Mouse (Mus musculus): ENCODE measurements around the gene Cct7. TPM values are rescaled to one million over a fixed set of nuclear protein-coding genes. Genes with fewer than 3 reads are reported as not detected.

Cct7 gene
- polyA plus RNA-seq, 1 experiment from 2014 or later = 526 TPM

DNA sequence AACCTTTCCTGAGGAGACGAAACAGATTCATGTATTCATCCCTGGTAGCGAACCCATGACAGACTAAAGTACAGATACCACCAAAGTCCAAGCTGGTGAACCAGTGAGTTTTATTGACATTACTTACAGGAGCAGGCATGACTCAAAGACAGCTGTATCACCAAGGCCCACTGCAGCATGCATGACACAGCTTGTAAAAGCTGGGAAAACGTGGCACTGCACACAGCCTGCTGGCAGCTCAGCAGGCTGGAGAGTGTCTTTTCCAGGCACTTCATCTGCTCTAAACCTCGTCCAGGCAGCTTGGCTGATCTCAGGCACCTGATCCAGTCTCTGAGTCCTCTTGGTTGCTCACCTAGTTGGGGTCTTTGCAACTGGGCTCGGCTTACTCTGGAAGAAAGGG is 57.3 kb downstream of the Cct7 start:
- H3K9me3 ChIP-seq = no peaks in the 10 kb centered on the region
- H3K4me2 ChIP-seq (replicated peaks) = no peak overlapping the region
- H3K4me3 ChIP-seq = no peak overlapping the region
- WGBS = 42% methylated on average over 5 of the region's 5 CpGs
- no peak for ATAC-seq (ENCODE audit: insufficient number of reproducible peaks, insufficient read depth, low FRiP score, low TSS enrichment)
- no peaks in the 10 kb centered on the region for H3K36me3 ChIP-seq
- H3K27me3 ChIP-seq = peaks cover 83% of the 10 kb centered on the region
- no peak overlapping the region for H3K9ac ChIP-seq
- H3K4me1 ChIP-seq = peaks cover 24% of the 10 kb centered on the region
- H3K27ac ChIP-seq = no peak overlapping the region

DNA sequence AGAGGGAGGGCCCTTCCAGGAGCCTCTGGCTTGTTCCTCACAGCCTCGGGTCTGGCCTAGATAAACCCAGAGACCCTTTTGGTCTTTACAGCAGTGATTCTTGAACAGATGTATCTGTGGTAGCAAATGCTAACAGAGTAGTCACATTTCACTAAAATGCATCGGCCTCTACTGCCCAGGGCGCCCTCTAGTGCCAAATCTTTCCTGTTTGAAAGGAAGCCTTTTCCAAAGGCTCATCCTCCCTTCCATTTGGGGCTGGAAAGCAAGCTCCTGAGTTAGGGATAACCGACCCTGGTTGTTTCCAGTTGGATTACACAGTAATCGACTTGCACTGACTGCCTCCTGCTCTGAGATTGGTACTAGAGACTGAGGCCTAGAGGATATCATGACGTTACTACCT is 59.2 kb downstream of the Cct7 start:
- 2% methylated on average over 6 of the region's 6 CpGs for WGBS
- Histone ChIP-seq H3K27ac (no peak overlapping the region), H3K4me1 (peaks cover 29% of the 10 kb centered on the region), H3K36me3 (no peaks in the 10 kb centered on the region), H3K4me2 (replicated peaks) (no peak overlapping the region), H3K9ac (no peak overlapping the region), H3K27me3 (peaks cover 84% of the 10 kb centered on the region), H3K9me3 (no peaks in the 10 kb centered on the region), H3K4me3 (no peak overlapping the region)
- no peak for ATAC-seq (ENCODE audit: insufficient number of reproducible peaks, insufficient read depth, low FRiP score, low TSS enrichment)

DNA sequence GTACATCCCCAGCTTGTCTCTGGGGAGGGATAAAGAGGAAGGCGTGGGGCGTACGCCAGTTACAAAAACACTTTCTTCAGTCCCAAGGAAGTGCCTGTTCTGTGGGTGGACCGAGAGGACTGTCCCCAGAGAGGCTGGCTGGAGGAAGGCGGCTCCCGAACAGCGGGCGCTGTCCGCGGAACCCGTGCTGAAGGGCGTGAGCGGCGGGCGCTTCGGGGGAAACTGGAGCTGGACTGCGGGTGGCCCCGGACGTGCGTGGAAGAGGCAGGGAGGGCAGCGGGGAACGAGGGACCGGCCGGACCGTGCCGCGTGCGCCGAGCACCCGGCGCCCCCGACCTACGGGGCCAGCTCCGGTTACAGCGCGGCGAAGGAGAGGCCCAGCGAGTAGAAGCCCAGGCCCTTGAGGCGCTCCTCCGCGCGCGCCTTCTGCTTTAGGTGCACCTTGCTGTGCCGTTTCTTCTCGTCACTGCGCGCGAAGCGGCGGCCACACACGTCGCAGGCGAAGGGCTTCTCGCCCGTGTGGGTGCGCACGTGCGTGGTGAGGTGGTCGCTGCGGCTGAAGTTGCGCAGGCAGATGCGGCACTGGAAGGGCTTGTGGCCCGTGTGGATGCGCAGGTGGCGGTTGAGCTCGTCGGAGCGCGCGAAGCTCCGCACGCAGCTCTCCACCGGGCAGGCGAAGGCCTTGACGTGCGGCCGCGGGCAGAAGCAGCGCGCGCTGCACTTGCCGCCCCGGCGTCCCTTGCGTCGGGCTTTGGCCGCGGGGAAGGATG is 60.2 kb downstream of the Cct7 start:
- Histone ChIP-seq H3K4me3 (peak overlapping the region; percentile 44), H3K4me2 (replicated peaks) (peak overlapping the region; percentile 76), H3K9me3 (no peaks in the 10 kb centered on the region), H3K4me1 (peaks cover 29% of the 10 kb centered on the region), H3K9ac (peak overlapping the region; percentile 24; the same call in 1 of the 2 replicates), H3K36me3 (no peaks in the 10 kb centered on the region), H3K27me3 (peaks cover 89% of the 10 kb centered on the region), H3K27ac (no peak overlapping the region)
- WGBS = under 1% methylated on average over 86 of the region's 88 CpGs
- no peak for ATAC-seq (ENCODE audit: insufficient number of reproducible peaks, insufficient read depth, low FRiP score, low TSS enrichment)

DNA sequence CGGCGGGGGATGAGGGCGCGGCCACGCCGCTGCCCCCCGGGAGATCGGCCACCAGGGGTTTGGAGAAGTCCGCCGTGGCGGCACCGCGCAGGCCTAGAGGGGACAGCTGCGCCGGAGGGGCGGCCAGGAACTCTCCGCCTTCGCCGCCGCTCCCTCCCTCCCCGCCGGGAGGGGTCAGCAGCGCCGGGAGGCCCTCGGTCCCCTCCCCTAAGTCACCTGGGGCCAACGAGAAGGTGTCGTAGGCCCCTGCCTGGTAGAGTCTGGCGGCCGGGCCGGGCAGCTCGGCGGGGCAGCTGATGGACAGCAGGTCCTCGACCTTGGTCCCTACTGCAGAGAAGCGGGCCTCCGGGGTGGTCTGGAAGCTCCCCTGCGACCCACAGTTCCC is 60.7 kb downstream of the Cct7 start:
- peaks cover 90% of the 10 kb centered on the region for H3K27me3 ChIP-seq
- 2% methylated on average over 32 of the region's 36 CpGs for WGBS
- ATAC-seq (ENCODE audit: insufficient number of reproducible peaks, insufficient read depth, low FRiP score, low TSS enrichment) = no peak
- H3K4me2 ChIP-seq (replicated peaks) = peak overlapping the region; percentile 76
- peak overlapping the region; percentile 24; the same call in 1 of the 2 replicates for H3K9ac ChIP-seq
- H3K27ac ChIP-seq = no peak overlapping the region
- H3K36me3 ChIP-seq = no peaks in the 10 kb centered on the region
- H3K4me1 ChIP-seq = peaks cover 29% of the 10 kb centered on the region
- no peaks in the 10 kb centered on the region for H3K9me3 ChIP-seq
- peak overlapping the region; percentile 44 for H3K4me3 ChIP-seq

DNA sequence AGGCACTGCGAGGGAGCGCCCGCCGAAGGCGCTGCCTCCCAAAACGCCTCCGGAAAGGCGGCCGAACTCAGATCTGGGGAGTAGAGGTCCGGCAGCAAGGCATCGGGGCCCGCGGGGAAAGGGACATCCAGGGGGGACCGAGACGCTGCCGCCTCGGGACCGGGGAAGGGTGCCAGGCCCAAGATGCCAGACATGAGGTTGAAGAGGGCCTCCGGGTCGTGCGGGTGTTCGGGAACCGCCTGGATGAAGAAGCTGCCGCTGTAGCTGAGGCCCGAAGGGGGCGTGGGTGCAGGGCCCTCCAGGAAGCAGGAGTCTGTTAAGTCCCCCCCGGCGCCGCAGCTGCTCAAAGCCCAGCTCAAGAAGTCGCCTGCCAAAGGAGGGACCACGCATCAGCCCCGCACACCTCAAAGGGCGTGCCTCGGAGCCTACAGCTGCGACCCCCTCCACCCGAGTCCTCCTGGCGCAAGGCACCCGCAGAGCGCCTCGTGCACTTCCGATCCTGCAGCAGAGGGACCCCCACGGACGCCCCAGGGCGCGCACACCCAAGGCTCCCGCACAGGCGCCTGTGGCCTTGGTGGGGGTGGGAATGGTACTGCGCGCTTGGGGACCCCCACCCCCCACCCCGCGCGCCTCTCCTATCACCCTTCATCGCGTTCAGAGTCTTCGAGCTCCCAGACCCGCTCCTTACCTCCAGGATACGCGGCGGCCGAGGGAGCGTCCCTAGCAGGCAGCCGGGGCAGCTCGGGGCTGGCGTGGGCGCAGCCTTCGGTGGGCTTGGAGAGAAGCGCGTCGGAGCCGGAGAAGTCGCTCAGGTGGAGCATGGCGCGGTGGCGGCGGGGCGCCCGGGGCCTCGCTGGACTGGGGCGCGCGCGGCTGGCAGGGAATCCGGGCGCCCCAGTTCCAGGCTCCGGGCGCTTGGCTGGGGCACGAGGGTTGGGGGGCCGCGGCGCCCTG is 61.5 kb downstream of the Cct7 start:
- H3K4me3 ChIP-seq = peak overlapping the region; percentile 44
- no peaks in the 10 kb centered on the region for H3K36me3 ChIP-seq
- no peaks in the 10 kb centered on the region for H3K9me3 ChIP-seq
- no peak overlapping the region for H3K9ac ChIP-seq
- under 1% methylated on average over 90 of the region's 90 CpGs for WGBS
- no peak overlapping the region for H3K27ac ChIP-seq
- no peak for ATAC-seq (ENCODE audit: insufficient number of reproducible peaks, insufficient read depth, low FRiP score, low TSS enrichment)
- peaks cover 29% of the 10 kb centered on the region for H3K4me1 ChIP-seq
- peaks cover 92% of the 10 kb centered on the region for H3K27me3 ChIP-seq
- H3K4me2 ChIP-seq (replicated peaks) = peak overlapping the region; percentile 76

DNA sequence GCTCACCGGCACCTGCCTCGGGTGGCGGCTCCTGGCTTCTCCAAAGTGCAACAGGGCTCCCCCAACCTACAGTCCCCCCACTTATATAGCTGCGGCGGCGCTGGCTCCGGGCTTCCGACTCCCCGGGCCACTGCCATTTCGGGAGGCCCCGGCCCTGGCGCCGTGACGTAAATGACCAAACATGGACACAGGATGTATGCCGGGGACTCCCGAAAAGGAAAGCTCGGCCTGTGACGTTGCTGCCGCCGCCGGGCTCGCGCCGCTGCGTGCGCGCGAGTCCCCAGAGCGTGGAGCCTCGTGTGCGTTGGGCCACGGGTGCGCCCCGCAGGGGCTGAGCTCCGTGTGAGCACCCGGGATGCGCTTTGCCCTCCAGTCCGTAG is 62.2 kb downstream of the Cct7 start, which contains the start of gene Egr4:
Gene Egr4 (minus strand): TSS at position 59 of the 380 bp plus-strand sequence.
- H3K4me3 ChIP-seq = peak within 1 kb of the TSS; percentile 44
- WGBS = under 1% methylated on average over 38 of the region's 38 CpGs
- peaks cover 88% of the 10 kb centered on the region for H3K27me3 ChIP-seq
- H3K36me3 ChIP-seq = no peaks in the 10 kb centered on the region
- peaks cover 29% of the 10 kb centered on the region for H3K4me1 ChIP-seq
- H3K9ac ChIP-seq = no peak within 1 kb of the TSS
- no peak for ATAC-seq (ENCODE audit: insufficient number of reproducible peaks, insufficient read depth, low FRiP score, low TSS enrichment)
- H3K4me2 ChIP-seq (replicated peaks) = peak within 1 kb of the TSS; percentile 76
- no peaks in the 10 kb centered on the region for H3K9me3 ChIP-seq
- no peak within 1 kb of the TSS for H3K27ac ChIP-seq

DNA sequence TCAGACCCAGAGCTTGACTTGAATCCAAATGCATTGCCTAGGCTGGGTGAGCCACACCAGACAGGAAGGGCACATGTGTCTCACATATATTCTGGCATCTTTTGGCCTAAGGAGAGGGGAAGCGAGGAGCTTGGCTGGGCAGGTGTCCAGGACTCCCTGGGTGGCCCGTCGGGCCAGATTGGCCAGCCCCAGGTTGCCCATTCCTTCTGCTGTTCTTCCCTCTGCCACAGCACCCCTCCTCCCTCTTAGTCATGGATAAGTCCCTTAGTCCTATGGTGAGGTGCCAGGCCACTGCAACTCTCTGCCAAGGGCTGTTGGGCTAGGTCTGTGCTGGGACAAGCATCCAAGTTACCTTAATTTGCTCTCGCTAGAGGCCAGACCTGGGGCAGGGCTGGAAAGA is 64.6 kb downstream of the Cct7 start:
- 67% methylated on average over 4 of the region's 4 CpGs for WGBS
- ATAC-seq (ENCODE audit: insufficient number of reproducible peaks, insufficient read depth, low FRiP score, low TSS enrichment) = no peak
- H3K36me3 ChIP-seq = no peaks in the 10 kb centered on the region

More for the DNA sequence above, 64.6 kb downstream of the Cct7 start:
- H3K4me2 ChIP-seq (replicated peaks) = no peak overlapping the region
- H3K9me3 ChIP-seq = no peaks in the 10 kb centered on the region
- no peak overlapping the region for H3K27ac ChIP-seq
- peaks cover 29% of the 10 kb centered on the region for H3K4me1 ChIP-seq
- peaks cover 63% of the 10 kb centered on the region for H3K27me3 ChIP-seq
- H3K4me3 ChIP-seq = no peak overlapping the region
- no peak overlapping the region for H3K9ac ChIP-seq

Other genes with a start within 250 kb of the Cct7 start
- gene Sfxn5, start 118.1 kb upstream of the Cct7 start, polyA plus RNA-seq (2016; fragmentation: Nextera tagmentation; extraction: Ambion mirVana) = 7.2 and 8.1 TPM in 2 replicates
- 12.3 and 13.3 TPM in 2 replicates for gene Rab11fip5, start 76.9 kb upstream of the Cct7 start, polyA plus RNA-seq (2016; fragmentation: Nextera tagmentation; extraction: Ambion mirVana)
- gene Noto, start 27.6 kb upstream of the Cct7 start, polyA plus RNA-seq (2016; fragmentation: Nextera tagmentation; extraction: Ambion mirVana) = not detected in 2 replicates
- gene Smyd5, start 19.5 kb upstream of the Cct7 start, polyA plus RNA-seq (2016; fragmentation: Nextera tagmentation; extraction: Ambion mirVana) = 66.4 and 67.1 TPM in 2 replicates
- gene Pradc1, start 456 bp downstream of the Cct7 start, polyA plus RNA-seq (2016; fragmentation: Nextera tagmentation; extraction: Ambion mirVana) = 29.5 and 33.5 TPM in 2 replicates
- gene Fbxo41, start 51.5 kb downstream of the Cct7 start, polyA plus RNA-seq (2016; fragmentation: Nextera tagmentation; extraction: Ambion mirVana) = 0.82 and 0.83 TPM in 2 replicates
- gene Egr4, start 62.1 kb downstream of the Cct7 start, polyA plus RNA-seq (2016; fragmentation: Nextera tagmentation; extraction: Ambion mirVana) = not detected in 2 replicates
- 8.5 and 8.7 TPM in 2 replicates for gene Alms1, start 136.0 kb downstream of the Cct7 start, polyA plus RNA-seq (2016; fragmentation: Nextera tagmentation; extraction: Ambion mirVana)

All from embryonic facial prominence, embryonic 12.5 days (tissue).